In the genomic region with DNA sequence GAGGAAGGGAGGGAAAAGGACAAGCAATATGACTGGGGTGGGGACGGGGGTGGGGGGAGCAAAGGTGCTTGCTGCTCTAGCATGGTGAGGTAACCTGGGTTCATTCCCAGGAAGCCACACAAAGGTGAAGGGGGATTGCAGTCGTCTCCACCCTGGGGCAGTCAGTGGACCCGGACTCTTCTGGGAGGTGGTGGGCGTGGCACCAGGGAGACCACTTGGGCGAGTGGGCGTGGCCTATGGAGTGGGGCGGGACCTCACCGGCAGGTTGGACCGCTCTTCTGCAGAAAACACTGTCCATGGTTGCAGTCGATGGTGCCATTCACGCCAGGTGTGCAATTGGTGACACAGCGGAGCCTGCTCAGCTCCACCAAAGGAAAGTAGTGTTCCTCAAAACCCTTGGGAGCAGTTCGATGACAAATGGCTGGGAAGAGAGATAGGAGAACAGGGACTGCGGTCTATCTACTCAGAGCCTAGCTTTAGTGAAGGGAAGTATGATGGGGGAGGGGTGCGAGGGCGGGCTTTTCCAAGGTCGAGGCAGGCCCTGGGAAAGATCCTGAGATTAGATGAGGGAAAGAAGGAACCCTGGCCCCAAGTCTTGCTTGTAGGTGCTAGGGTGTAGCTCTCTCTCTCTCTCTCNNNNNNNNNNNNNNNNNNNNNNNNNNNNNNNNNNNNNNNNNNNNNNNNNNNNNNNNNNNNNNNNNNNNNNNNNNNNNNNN, we compare ENCODE assay signal across 16 mouse cellular contexts. TPM values are rescaled to one million over a fixed set of nuclear protein-coding genes. Genes with fewer than 3 reads are reported as not detected.
DNase-seq lines count a peak whose midpoint lies in the region; ATAC-seq and TF ChIP-seq lines count a peak whose summit lies in the region.
"Had no signal": no experiment of that assay in that cellular context is flagged by ENCODE, and none has a peak within 500 bp of the region (broad histone marks: within the 10 kb centered on the region; RNA-seq: fewer than 3 reads in every experiment).

No protein-coding gene starts in this region.

- no peak for TF ChIP-seq CTCF in thymus, adult 2 months (IDR thresholded peaks at IDR 0.05; ENCODE audit: borderline replicate concordance, control insufficient read depth, extremely low read depth, insufficient read depth, low read length, poor library complexity)

- WGBS in thymus, adult 2 months = 49% methylated on average over 17 of the region's 17 CpGs
- 10% methylated on average over 17 of the region's 17 CpGs for WGBS in intestine, embryonic 16.5 days

- H3K4me3 ChIP-seq in thymus, adult 2 months (ENCODE audit: control insufficient read depth, insufficient read depth, low read length) = no peak overlapping the region
- peak overlapping the region; percentile 6; the same call in 1 of the 2 replicates for H3K4me3 ChIP-seq in intestine, embryonic 16.5 days (ENCODE audit: low read length)
- H3K4me3 ChIP-seq: erythroblast, embryonic 14.5 days; limb, embryonic 12.5 days; lung, embryonic 15.5 days had no signal

- no peak overlapping the region for H3K9ac ChIP-seq in intestine, embryonic 16.5 days (ENCODE audit: low read depth, low read length)
- H3K9ac ChIP-seq: limb, embryonic 12.5 days; lung, embryonic 15.5 days had no signal

- no peaks in the 10 kb centered on the region for H3K36me3 ChIP-seq in thymus, adult 2 months (ENCODE audit: control insufficient read depth, insufficient read depth, low read length)
- no peaks in the 10 kb centered on the region for H3K36me3 ChIP-seq in intestine, embryonic 16.5 days (ENCODE audit: control insufficient read depth, insufficient read depth, low read length)
- H3K36me3 ChIP-seq: limb, embryonic 12.5 days; lung, embryonic 15.5 days had no signal

- H3K27ac ChIP-seq in thymus, adult 2 months (ENCODE audit: control insufficient read depth, insufficient read depth, low read length) = no peak overlapping the region
- H3K27ac ChIP-seq in intestine, embryonic 16.5 days (ENCODE audit: low read length) = peak overlapping the region; percentile 68
- H3K27ac ChIP-seq: limb, embryonic 12.5 days; lung, embryonic 15.5 days had no signal

- ATAC-seq in intestine, embryonic 16.5 days = peak; percentile 95
- ATAC-seq: hindbrain, embryonic 16.5 days had no signal

- no peak for TF ChIP-seq POLR2A in thymus, adult 2 months (IDR thresholded peaks at IDR 0.05; ENCODE audit: control insufficient read depth, extremely low read depth, insufficient read depth, low read length, poor library complexity)

- H3K27me3 ChIP-seq in thymus, adult 2 months (ENCODE audit: control insufficient read depth, insufficient read depth, low read length) = no peaks in the 10 kb centered on the region
- no peaks in the 10 kb centered on the region for H3K27me3 ChIP-seq in intestine, embryonic 16.5 days (replicated peaks; ENCODE audit: control insufficient read depth, insufficient read depth, low read length)
- H3K27me3 ChIP-seq: lung, embryonic 15.5 days had no signal

- peak overlapping the region; percentile 20; the same call in 1 of the 2 replicates for H3K4me2 ChIP-seq in intestine, embryonic 16.5 days (ENCODE audit: low read depth, low read length)
- H3K4me2 ChIP-seq: limb, embryonic 12.5 days; lung, embryonic 15.5 days; midbrain, embryonic 11.5 days had no signal

- no peaks in the 10 kb centered on the region for H3K9me3 ChIP-seq in intestine, embryonic 16.5 days (ENCODE audit: control insufficient read depth, low read length)
- H3K9me3 ChIP-seq: limb, embryonic 12.5 days; lung, embryonic 15.5 days had no signal

- peak; percentile 48 for DNase-seq in kidney, postnatal 10 days
- DNase-seq in kidney, adult 18-20 months = no peak
- peak; percentile 18 for DNase-seq in thymus, postnatal 14 days
- DNase-seq in thymus, adult 2 months = no peak
- DNase-seq in left cerebral cortex, adult 9 months (ENCODE audit: low spot score in 2 of 2) = no peak
- DNase-seq in urinary bladder, postnatal 25 days (ENCODE audit: low spot score) = no peak
- DNase-seq: cerebellum, adult 18-20 months; heart, adult 18-20 months; heart, postnatal 10 days; layer of hippocampus, postnatal 36 days had no signal

- no peaks in the 10 kb centered on the region for H3K4me1 ChIP-seq in thymus, adult 2 months (replicated peaks; ENCODE audit: control insufficient read depth, insufficient read depth, low read length)
- H3K4me1 ChIP-seq in intestine, embryonic 16.5 days (ENCODE audit: control insufficient read depth, insufficient read depth, low read length) = no peaks in the 10 kb centered on the region
- H3K4me1 ChIP-seq: limb, embryonic 12.5 days; lung, embryonic 15.5 days had no signal

RNA-seq across cellular contexts. Expression of gene Muc3a, which starts 0.9 kb away (rescaled TPM):
- 8.7 and 14.7 TPM in 2 replicates for polyA plus RNA-seq in thymus, adult 2 months (2012; rRNA removed)
- polyA plus RNA-seq in intestine, embryonic 16.5 days (2015; fragmentation: Nextera tagmentation; extraction: Ambion mirVana) = 25.3 and 31.7 TPM in 2 replicates
- polyA plus RNA-seq: erythroblast, embryonic 14.5 days; midbrain, embryonic 11.5 days had no signal

Comparison
In these comparisons a context has a peak if more than half of its experiments do, and no peak if none do; other contexts are left out.
1. DNase-seq: peak in kidney, postnatal 10 days (single experiment) and thymus, postnatal 14 days (single experiment); none in kidney, adult 18-20 months (single experiment), thymus, adult 2 months (single experiment), left cerebral cortex, adult 9 months (0 of 2) and urinary bladder, postnatal 25 days (single experiment).